Mouse (Mus musculus) forebrain, embryonic 16.5 days (tissue): ENCODE measurements around the gene Ctdspl2. TPM values are rescaled to one million over a fixed set of nuclear protein-coding genes. Genes with fewer than 3 reads are reported as not detected.

Experiments
- ATAC-seq: fragments of 200-750 bp; cut with Nextera tagmentation; 2 replicates; pipeline ENCODE4 v1.8.0; 2017; ENCODE audit warnings: mild to moderate bottlenecking, moderate library complexity
- H3K27ac ChIP-seq: fragments of 300-500 bp; sonication (generic); 2 replicates; pipeline ENCODE4 v1.5.1; 2014; ENCODE audit warnings: low read length, control low read depth
- H3K27me3 ChIP-seq: fragments of 300-500 bp; sonication (generic); replicated peaks from 2 replicates; pipeline ENCODE4 v1.6.1; 2014; ENCODE audit warnings: low read length; ENCODE audit not compliant: control insufficient read depth, insufficient read depth
- H3K36me3 ChIP-seq: fragments of 300-500 bp; sonication (generic); 2 replicates; pipeline ENCODE4 v1.6.1; 2014; ENCODE audit not compliant: control insufficient read depth, insufficient read depth
- H3K4me1 ChIP-seq: fragments of 300-500 bp; sonication (generic); replicated peaks from 2 replicates; pipeline ENCODE4 v1.6.1; 2014; ENCODE audit warnings: low read length; ENCODE audit not compliant: control insufficient read depth, insufficient read depth
- H3K4me2 ChIP-seq: fragments of 300-500 bp; sonication (generic); 2 replicates; pipeline ENCODE4 v1.6.1; 2014; ENCODE audit warnings: mild to moderate bottlenecking, low read length, control low read depth
- H3K4me3 ChIP-seq: fragments of 300-500 bp; sonication (generic); replicated peaks from 2 replicates; pipeline ENCODE4 v1.5.1; 2014; ENCODE audit warnings: mild to moderate bottlenecking, low read length, control low read depth
- H3K9ac ChIP-seq: fragments of 300-500 bp; sonication (generic); replicated peaks from 2 replicates; pipeline ENCODE4 v1.6.1; 2014; ENCODE audit warnings: low read depth, low read length, control low read depth
- H3K9me3 ChIP-seq: fragments of 300-500 bp; sonication (generic); 2 replicates; pipeline ENCODE4 v1.6.1; 2016; ENCODE audit warnings: low read length; ENCODE audit not compliant: control insufficient read depth
- WGBS: fragments of 180-500 bp; shearing (Covaris S2); extraction: QIAGEN DNeasy Blood & Tissue Kit; methylation state at CpG from one replicate; pipeline ENCODE4 v1.1.7; 2014; 5-methylcytosine and 5-hydroxymethylcytosine counted together
- microRNA-seq: library from miRNA; unstranded; fragments of <30 nt; microRNA quantifications from one replicate; pipeline ENCODE4, GENCODE M21; 2017
- polyA plus RNA-seq: library from polyadenylated mRNA; unstranded; fragments of >200 nt; fragmentation: Nextera tagmentation; extraction: Ambion mirVana; gene quantifications from 2 replicates; pipeline ENCODE4 v1.2.1, GENCODE M21; 2015

Ctdspl2 gene
- polyA plus RNA-seq, 1 experiment from 2014 or later = 49.9 TPM

DNA sequence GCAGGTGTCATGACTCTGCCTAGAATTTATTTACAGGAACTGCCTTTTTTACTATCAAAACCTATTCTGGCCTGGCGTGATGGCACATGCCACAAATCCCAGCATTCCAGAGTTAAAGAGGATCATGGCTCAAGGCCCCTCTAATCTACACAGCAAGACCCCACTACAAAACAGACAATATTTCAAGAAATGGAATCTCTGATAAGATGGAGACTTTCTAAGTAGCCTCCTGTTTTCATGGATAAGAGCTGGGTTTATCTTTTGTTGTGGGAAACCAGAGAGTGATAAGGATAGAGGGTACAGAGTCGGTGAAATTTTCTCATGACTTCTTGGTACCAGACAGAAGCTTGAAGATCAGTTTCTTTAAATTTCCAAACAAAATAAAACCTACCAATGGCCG lies 80.3 kb downstream of the Ctdspl2 start:
- H3K27me3 ChIP-seq = no peaks in the 10 kb centered on the region
- H3K4me1 ChIP-seq = no peaks in the 10 kb centered on the region
- no peak overlapping the region for H3K27ac ChIP-seq
- H3K36me3 ChIP-seq = no peaks in the 10 kb centered on the region; the same call in 1 of the 2 replicates
- no peak overlapping the region for H3K4me2 ChIP-seq
- no peak for ATAC-seq
- WGBS = 95% methylated on average over 3 of the region's 3 CpGs
- no peak overlapping the region for H3K4me3 ChIP-seq
- H3K9me3 ChIP-seq = no peaks in the 10 kb centered on the region
- H3K9ac ChIP-seq = no peak overlapping the region

DNA sequence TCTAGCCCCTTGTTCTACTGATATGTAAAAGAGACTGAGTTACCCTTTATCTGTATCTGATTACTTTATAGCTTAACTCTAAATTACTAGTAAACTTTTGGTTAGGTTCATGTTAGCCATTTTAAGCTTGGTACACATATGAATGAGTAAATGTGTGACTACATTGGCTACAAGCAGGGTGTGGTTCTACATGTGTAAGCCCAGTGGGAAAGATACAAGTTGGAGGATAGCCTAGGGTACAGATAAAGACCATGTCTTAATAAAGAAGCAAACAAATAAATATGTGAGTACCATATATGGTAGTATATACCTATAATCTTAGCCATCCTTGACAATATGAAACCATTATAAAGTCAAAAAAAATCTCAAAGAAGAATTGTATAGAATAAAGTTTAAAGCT lies 88.1 kb downstream of the Ctdspl2 start:
- Histone ChIP-seq H3K4me2 (no peak overlapping the region), H3K27ac (no peak overlapping the region)
- ATAC-seq = no peak

DNA sequence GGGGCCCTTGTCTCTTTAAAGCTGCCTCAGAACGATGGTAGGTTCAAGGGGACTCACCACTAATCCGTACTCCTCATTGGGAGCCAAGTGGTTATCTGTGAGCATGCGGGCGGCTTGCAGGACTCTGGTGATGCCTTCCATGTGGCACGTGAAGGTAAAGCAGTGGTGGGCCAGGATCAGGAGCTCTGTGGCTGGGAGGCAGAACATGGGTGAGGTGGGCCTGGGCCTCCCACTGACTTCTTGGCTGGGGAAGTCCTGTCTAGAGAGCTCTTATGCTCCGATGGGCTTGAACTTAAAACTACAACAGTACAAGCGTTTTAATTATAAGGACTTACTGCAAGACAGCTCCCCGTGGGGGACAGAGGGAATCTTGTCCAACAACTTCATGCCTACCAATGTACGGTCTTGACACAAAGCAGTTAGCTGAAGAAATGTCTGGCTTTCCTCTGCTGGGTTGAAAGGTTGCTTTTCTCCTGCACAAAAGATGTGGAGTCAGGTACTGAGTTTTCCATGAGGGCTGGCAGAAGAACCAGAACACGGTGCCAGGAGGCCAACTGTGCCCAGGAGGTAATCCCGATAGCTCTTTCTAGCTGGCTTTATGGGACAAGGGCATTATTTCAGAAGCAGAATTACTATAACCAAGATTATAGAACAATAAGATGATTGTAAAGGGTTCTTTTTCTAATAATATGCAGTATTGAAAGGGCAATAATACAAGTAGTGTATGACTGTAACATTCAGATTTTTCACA lies 103.7 kb downstream of the Ctdspl2 start:
- Histone ChIP-seq H3K27ac (no peak overlapping the region), H3K27me3 (no peaks in the 10 kb centered on the region), H3K4me1 (no peaks in the 10 kb centered on the region), H3K9ac (no peak overlapping the region), H3K4me2 (no peak overlapping the region), H3K4me3 (no peak overlapping the region), H3K36me3 (peaks cover 19% of the 10 kb centered on the region), H3K9me3 (no peaks in the 10 kb centered on the region)
- ATAC-seq = no peak
- 84% methylated on average over 11 of the region's 11 CpGs for WGBS

More for the DNA sequence above, 88.1 kb downstream of the Ctdspl2 start:
- Histone ChIP-seq H3K27me3 (no peaks in the 10 kb centered on the region), H3K4me3 (no peak overlapping the region), H3K9me3 (no peaks in the 10 kb centered on the region), H3K36me3 (peaks cover 8% of the 10 kb centered on the region), H3K9ac (no peak overlapping the region), H3K4me1 (no peaks in the 10 kb centered on the region)

Small RNA genes within 50 kb of the gene (microRNA-seq; reads per million reads assigned to microRNA genes)
- gene Gm47314 = not detected

Other genes starting within 250 kb of the Ctdspl2 start
- gene Frmd5, start 148.9 kb upstream of the Ctdspl2 start, polyA plus RNA-seq = 32.9 and 34.9 TPM in 2 replicates
- gene Casc4, start 89.0 kb upstream of the Ctdspl2 start, polyA plus RNA-seq = 25.0 and 25.8 TPM in 2 replicates
- 0.40 and 1.3 TPM in 2 replicates for gene Mageb3, start 91 bp downstream of the Ctdspl2 start, polyA plus RNA-seq
- 9.9 and 11.0 TPM in 2 replicates for gene Eif3j1, start 72.5 kb downstream of the Ctdspl2 start, polyA plus RNA-seq
- gene Spg11, start 162.4 kb downstream of the Ctdspl2 start, polyA plus RNA-seq = 8.6 and 8.8 TPM in 2 replicates
- gene B2m, start 191.7 kb downstream of the Ctdspl2 start, polyA plus RNA-seq = 56.8 and 73.6 TPM in 2 replicates
- gene Trim69, start 204.7 kb downstream of the Ctdspl2 start, polyA plus RNA-seq = not detected in 2 replicates
- not detected in 2 replicates for gene Patl2, start 230.2 kb downstream of the Ctdspl2 start, polyA plus RNA-seq
- not detected in 2 replicates for gene Terb2, start 230.3 kb downstream of the Ctdspl2 start, polyA plus RNA-seq